Mouse (Mus musculus): ENCODE results near the gene Phospho1. TPM values are rescaled to one million over a fixed set of nuclear protein-coding genes. Genes with fewer than 3 reads are reported as not detected.

Phospho1 gene
- polyA plus RNA-seq, 1 experiment from 2014 or later = 0.51 TPM

DNA sequence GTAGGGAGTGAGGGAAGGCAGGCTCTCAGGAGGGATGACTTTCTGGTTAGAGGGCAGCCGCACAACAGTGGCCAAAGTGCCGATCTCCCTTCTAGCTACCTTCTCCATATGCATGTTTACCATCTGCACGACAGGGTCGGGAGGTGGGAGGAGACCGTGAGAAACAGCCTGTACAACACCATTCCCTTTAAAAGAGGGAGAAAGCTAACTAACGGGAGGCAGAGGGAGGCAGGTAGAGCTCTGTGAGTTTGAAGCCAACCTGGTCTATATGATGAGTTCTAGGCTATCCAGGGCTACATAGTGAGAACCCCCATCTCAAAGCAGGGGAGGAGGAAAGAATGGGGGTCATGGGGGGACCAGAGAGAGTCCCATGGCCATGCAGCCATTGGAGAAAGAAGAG, 11.5 kb downstream of the Phospho1 start:
- no peak for ATAC-seq
- Histone ChIP-seq H3K27me3 (replicated peaks; ENCODE audit: control insufficient read depth, insufficient read depth, low read length) (peaks cover 36% of the 10 kb centered on the region), H3K27ac (ENCODE audit: low read length) (peak overlapping the region; percentile 37), H3K4me3 (ENCODE audit: low read length) (no peak overlapping the region), H3K4me2 (ENCODE audit: low read depth, low read length) (0 out of 2 replicates have a peak overlapping the region, but pooled peaks have one; percentile 17), H3K9me3 (ENCODE audit: control insufficient read depth, low read length) (no peaks in the 10 kb centered on the region), H3K36me3 (ENCODE audit: control insufficient read depth, insufficient read depth, low read length) (no peaks in the 10 kb centered on the region), H3K9ac (ENCODE audit: low read depth, low read length) (0 out of 2 replicates have a peak overlapping the region, but pooled peaks have one; percentile 19), H3K4me1 (ENCODE audit: control insufficient read depth, insufficient read depth, low read length) (peaks cover 46% of the 10 kb centered on the region)
- WGBS = 39% methylated on average over 6 of the region's 6 CpGs

DNA sequence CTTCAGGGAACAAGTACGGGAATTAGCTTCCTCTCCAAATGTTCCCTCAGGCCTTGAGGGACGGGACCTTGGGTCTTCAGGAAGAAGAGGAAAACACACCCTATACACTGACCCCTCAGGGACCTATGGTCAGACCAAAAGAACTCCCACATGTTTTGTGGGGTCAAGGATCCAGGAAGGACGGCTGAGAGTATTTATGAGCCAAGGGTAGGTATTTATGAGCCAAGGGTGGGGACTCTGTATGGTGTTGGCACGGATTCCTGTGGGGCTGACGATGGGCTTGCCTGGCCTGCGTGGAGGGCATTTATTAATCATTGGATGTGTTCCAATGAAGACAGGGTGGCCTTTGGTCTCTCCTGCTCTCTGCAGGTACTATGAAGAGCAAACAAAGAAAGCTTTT, 12.1 kb downstream of the Phospho1 start:
- peaks cover 30% of the 10 kb centered on the region for H3K27me3 ChIP-seq (replicated peaks; ENCODE audit: control insufficient read depth, insufficient read depth, low read length)
- no peaks in the 10 kb centered on the region for H3K9me3 ChIP-seq (ENCODE audit: control insufficient read depth, low read length)
- H3K27ac ChIP-seq (ENCODE audit: low read length) = peak overlapping the region; percentile 37; the same call in 1 of the 2 replicates
- H3K4me3 ChIP-seq (ENCODE audit: low read length) = no peak overlapping the region
- H3K9ac ChIP-seq (ENCODE audit: low read depth, low read length) = no peak overlapping the region
- WGBS = 41% methylated on average over 6 of the region's 6 CpGs
- peaks cover 40% of the 10 kb centered on the region for H3K4me1 ChIP-seq (ENCODE audit: control insufficient read depth, insufficient read depth, low read length)
- H3K4me2 ChIP-seq (ENCODE audit: low read depth, low read length) = peak overlapping the region; percentile 17
- H3K36me3 ChIP-seq (ENCODE audit: control insufficient read depth, insufficient read depth, low read length) = no peaks in the 10 kb centered on the region
- peak; percentile 69 for ATAC-seq

- peaks cover 24% of the 10 kb centered on the region for H3K27me3 ChIP-seq (replicated peaks; ENCODE audit: control insufficient read depth, insufficient read depth, low read length)
- peak; percentile 53 for ATAC-seq
- H3K4me2 ChIP-seq (ENCODE audit: low read depth, low read length) = peak within 1 kb of the TSS; percentile 17
- peak within 1 kb of the TSS; percentile 37 for H3K27ac ChIP-seq (ENCODE audit: low read length)
- H3K9ac ChIP-seq (ENCODE audit: low read depth, low read length) = peak within 1 kb of the TSS; percentile 30; the same call in 1 of the 2 replicates
- no peaks in the 10 kb centered on the region for H3K9me3 ChIP-seq (ENCODE audit: control insufficient read depth, low read length)
- H3K4me1 ChIP-seq (ENCODE audit: control insufficient read depth, insufficient read depth, low read length) = peaks cover 41% of the 10 kb centered on the region
- WGBS = 42% methylated on average over 10 of the region's 10 CpGs
- no peak within 1 kb of the TSS for H3K4me3 ChIP-seq (ENCODE audit: low read length)
- no peaks in the 10 kb centered on the region for H3K36me3 ChIP-seq (ENCODE audit: control insufficient read depth, insufficient read depth, low read length)
Observed at GRCm38 (mm10) chr11:95837059-95837458, 12.8 kb downstream of the Phospho1 start, which contains the start of gene Gngt2. Gngt2 (plus strand) TSS chr11:95837216.

- Histone ChIP-seq H3K4me3 (ENCODE audit: low read length) (no peak overlapping the region), H3K9ac (ENCODE audit: low read depth, low read length) (no peak overlapping the region), H3K27me3 (replicated peaks; ENCODE audit: control insufficient read depth, insufficient read depth, low read length) (peaks cover 11% of the 10 kb centered on the region), H3K27ac (ENCODE audit: low read length) (no peak overlapping the region), H3K36me3 (ENCODE audit: control insufficient read depth, insufficient read depth, low read length) (no peaks in the 10 kb centered on the region), H3K4me2 (ENCODE audit: low read depth, low read length) (no peak overlapping the region), H3K4me1 (ENCODE audit: control insufficient read depth, insufficient read depth, low read length) (peaks cover 41% of the 10 kb centered on the region), H3K9me3 (ENCODE audit: control insufficient read depth, low read length) (no peaks in the 10 kb centered on the region)
- 78% methylated on average over 4 of the region's 4 CpGs for WGBS
- no peak for ATAC-seq
Observed at GRCm38 (mm10) chr11:95838598-95838997, 14.3 kb downstream of the Phospho1 start.

DNA sequence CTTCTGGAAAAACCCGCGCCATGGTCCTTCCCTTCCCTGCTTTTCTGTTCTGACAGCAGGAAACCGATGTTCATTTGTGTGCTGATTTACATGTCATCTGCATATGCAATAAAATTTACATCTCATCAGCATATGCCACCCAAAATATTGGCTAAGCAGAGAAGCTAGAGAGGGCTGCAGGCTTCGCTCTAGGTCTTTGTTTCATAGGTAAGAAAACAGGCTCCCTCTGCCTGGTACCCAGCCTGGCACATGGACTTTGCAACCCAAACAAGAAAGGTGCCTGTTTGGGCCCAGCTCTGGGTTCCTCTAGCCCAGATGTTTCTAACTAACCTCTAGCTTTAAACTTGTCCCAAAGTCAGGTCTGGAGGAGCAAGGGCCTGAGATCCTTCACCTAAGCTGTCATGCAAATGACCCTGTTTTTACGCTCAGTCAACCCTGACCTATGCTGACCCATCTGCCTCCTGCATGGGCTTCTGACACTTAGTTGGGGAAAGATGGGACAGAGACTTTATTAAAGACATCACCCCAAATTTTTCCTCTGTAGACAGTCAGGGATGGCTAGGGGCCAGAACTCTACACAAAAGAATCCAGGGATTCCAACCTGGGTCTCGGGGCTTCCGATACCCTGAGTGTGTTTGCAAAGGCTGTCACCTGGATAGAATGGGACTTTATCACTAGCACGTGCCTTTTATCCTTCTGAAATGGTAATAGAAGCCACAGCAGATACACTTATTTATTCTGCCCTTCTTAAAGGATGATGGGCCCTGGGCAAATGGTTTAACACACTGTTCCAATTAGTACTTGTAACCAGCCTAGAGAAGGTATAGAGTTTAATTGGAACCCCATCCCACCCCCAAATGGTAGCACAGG, 14.9 kb downstream of the Phospho1 start:
- WGBS = 75% methylated on average over 8 of the region's 8 CpGs
- Histone ChIP-seq H3K27ac (ENCODE audit: low read length) (no peak overlapping the region), H3K9ac (ENCODE audit: low read depth, low read length) (no peak overlapping the region), H3K4me1 (ENCODE audit: control insufficient read depth, insufficient read depth, low read length) (peaks cover 35% of the 10 kb centered on the region), H3K4me3 (ENCODE audit: low read length) (no peak overlapping the region), H3K9me3 (ENCODE audit: control insufficient read depth, low read length) (no peaks in the 10 kb centered on the region), H3K27me3 (replicated peaks; ENCODE audit: control insufficient read depth, insufficient read depth, low read length) (peaks cover 6% of the 10 kb centered on the region), H3K36me3 (ENCODE audit: control insufficient read depth, insufficient read depth, low read length) (no peaks in the 10 kb centered on the region), H3K4me2 (ENCODE audit: low read depth, low read length) (no peak overlapping the region)
- ATAC-seq = no peak

GRCm38 (mm10) chr11:95840694-95841497, 16.6 kb downstream of the Phospho1 start:
- Histone ChIP-seq H3K27ac (ENCODE audit: low read length) (no peak overlapping the region), H3K36me3 (ENCODE audit: control insufficient read depth, insufficient read depth, low read length) (no peaks in the 10 kb centered on the region), H3K4me1 (ENCODE audit: control insufficient read depth, insufficient read depth, low read length) (peaks cover 21% of the 10 kb centered on the region), H3K9me3 (ENCODE audit: control insufficient read depth, low read length) (no peaks in the 10 kb centered on the region), H3K27me3 (replicated peaks; ENCODE audit: control insufficient read depth, insufficient read depth, low read length) (no peaks in the 10 kb centered on the region; the same call in 1 of the 2 replicates), H3K9ac (ENCODE audit: low read depth, low read length) (0 out of 2 replicates have a peak overlapping the region, but pooled peaks have one; percentile 6), H3K4me3 (ENCODE audit: low read length) (peak overlapping the region; percentile 33), H3K4me2 (ENCODE audit: low read depth, low read length) (0 out of 2 replicates have a peak overlapping the region, but pooled peaks have one; percentile 21)
- WGBS = 77% methylated on average over 5 of the region's 5 CpGs
- ATAC-seq = no peak

- Histone ChIP-seq H3K4me2 (ENCODE audit: low read depth, low read length) (peak overlapping the region; percentile 17; the same call in 1 of the 2 replicates), H3K4me3 (ENCODE audit: low read length) (peak overlapping the region; percentile 33), H3K9ac (ENCODE audit: low read depth, low read length) (peak overlapping the region; percentile 38), H3K9me3 (ENCODE audit: control insufficient read depth, low read length) (no peaks in the 10 kb centered on the region), H3K36me3 (ENCODE audit: control insufficient read depth, insufficient read depth, low read length) (no peaks in the 10 kb centered on the region), H3K27ac (ENCODE audit: low read length) (peak overlapping the region; percentile 57; the same call in 1 of the 2 replicates), H3K4me1 (ENCODE audit: control insufficient read depth, insufficient read depth, low read length) (peaks cover 16% of the 10 kb centered on the region), H3K27me3 (replicated peaks; ENCODE audit: control insufficient read depth, insufficient read depth, low read length) (no peaks in the 10 kb centered on the region; the same call in 1 of the 2 replicates)
- ATAC-seq = no peak
- 64% methylated on average over 10 of the region's 10 CpGs for WGBS
Observed at GRCm38 (mm10) chr11:95841498-95841830, 17.2 kb downstream of the Phospho1 start.

DNA sequence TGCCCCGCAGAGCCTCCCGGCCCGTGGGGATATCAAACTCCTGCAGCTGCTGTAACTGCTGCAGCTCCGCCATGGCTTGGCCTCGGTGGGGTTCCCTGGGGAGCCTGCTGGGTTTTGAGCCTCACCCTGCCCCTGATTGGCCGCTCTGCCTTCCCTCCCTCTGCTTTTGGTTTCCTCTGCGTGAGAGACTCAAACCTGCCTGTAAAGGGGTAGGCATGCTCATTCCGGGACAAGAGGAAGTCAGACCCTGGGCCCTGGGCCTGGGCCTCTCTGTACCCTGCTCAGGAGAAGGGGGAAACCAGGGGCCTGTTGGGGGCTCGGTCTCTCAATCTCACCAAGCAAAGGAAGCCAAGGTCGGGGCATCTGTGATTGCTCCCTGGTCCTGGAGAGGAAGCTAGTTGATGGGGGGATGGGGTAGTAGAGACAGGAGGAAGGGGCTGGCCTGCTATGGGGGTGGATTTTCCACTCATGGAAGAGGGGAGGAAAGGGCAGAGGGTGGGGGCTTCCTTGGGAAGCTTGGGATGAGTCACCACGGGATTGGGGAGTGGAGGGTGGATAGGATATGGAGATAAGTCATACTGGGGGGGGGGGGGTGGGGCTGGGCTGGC, 17.9 kb downstream of the Phospho1 start, which contains the start of gene Abi3:
Gene Abi3, minus strand, starts transcription at position 403 of the 608 bp plus-strand sequence.
- 19% methylated on average over 11 of the region's 11 CpGs for WGBS

More for the DNA sequence above, 17.9 kb downstream of the Phospho1 start, which contains the start of gene Abi3:
- peak within 1 kb of the TSS; percentile 57 for H3K27ac ChIP-seq (ENCODE audit: low read length)
- no peaks in the 10 kb centered on the region for H3K9me3 ChIP-seq (ENCODE audit: control insufficient read depth, low read length)
- H3K27me3 ChIP-seq (replicated peaks; ENCODE audit: control insufficient read depth, insufficient read depth, low read length) = no peaks in the 10 kb centered on the region
- peak; percentile 62 for ATAC-seq
- H3K4me3 ChIP-seq (ENCODE audit: low read length) = peak within 1 kb of the TSS; percentile 33
- H3K4me2 ChIP-seq (ENCODE audit: low read depth, low read length) = peak within 1 kb of the TSS; percentile 17
- peaks cover 9% of the 10 kb centered on the region for H3K4me1 ChIP-seq (ENCODE audit: control insufficient read depth, insufficient read depth, low read length)
- H3K9ac ChIP-seq (ENCODE audit: low read depth, low read length) = peak within 1 kb of the TSS; percentile 38
- H3K36me3 ChIP-seq (ENCODE audit: control insufficient read depth, insufficient read depth, low read length) = no peaks in the 10 kb centered on the region
